Mouse (Mus musculus): ENCODE measurements around the gene Nrd1.

DNA sequence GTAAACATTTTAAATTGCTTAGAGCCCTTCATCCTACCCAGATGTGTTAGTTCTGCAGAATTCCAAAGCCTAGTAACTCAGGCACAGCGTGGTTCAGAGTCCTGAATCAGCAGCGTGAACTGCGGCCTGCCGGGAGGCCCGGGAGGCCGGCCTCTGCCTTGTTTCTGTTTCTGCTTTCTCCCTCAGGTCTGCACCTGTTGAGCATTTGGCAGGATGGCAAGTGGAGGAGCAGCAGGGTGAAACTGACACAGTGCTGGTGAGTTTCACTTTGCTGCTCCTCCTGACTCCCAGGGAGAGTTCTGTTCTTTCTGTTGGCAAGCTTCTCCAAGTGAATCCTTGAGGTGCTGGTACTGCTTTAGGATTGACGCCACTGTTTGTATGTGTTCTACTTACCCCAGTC is 17.0 kb downstream of the Nrd1 start:
- no peak for TF ChIP-seq FLI1 (IDR thresholded peaks at IDR 0.05; ENCODE audit: low read length)
- no peak for TF ChIP-seq GATA1 (IDR thresholded peaks at IDR 0.05; ENCODE audit: borderline replicate concordance, low read length)

Data from megakaryocyte, embryonic 14.5 days (primary cell).